Comparison of ENCODE assay signal across 8 mouse cellular contexts in genomic region chr8:46741991-46742690, GRCm38 (mm10). TPM values are rescaled to one million over a fixed set of nuclear protein-coding genes. Genes with fewer than 3 reads are reported as not detected.
DNase-seq lines count a peak whose midpoint lies in the region; ATAC-seq and TF ChIP-seq lines count a peak whose summit lies in the region.

No protein-coding gene starts in this region.

- H3K4me3 ChIP-seq in layer of hippocampus, adult 2 months: peak overlapping the region; percentile 78
- peak overlapping the region; percentile 89 for H3K4me3 ChIP-seq in embryonic facial prominence, embryonic 12.5 days
- H3K4me3 ChIP-seq in intestine, embryonic 16.5 days (ENCODE audit: low read length): peak overlapping the region; percentile 93
- H3K4me3 ChIP-seq in neural tube, embryonic 14.5 days (ENCODE audit: low read depth, low read length): peak overlapping the region; percentile 86

- no peak for ATAC-seq in embryonic facial prominence, embryonic 12.5 days (ENCODE audit: insufficient number of reproducible peaks, insufficient read depth, low FRiP score, low TSS enrichment)
- ATAC-seq in intestine, embryonic 16.5 days: no peak
- no peak for ATAC-seq in neural tube, embryonic 14.5 days (ENCODE audit: low read depth)

- no peaks in the 10 kb centered on the region for H3K27me3 ChIP-seq in embryonic facial prominence, embryonic 12.5 days
- no peaks in the 10 kb centered on the region for H3K27me3 ChIP-seq in intestine, embryonic 16.5 days (replicated peaks; ENCODE audit: control insufficient read depth, insufficient read depth, low read length)
- H3K27me3 ChIP-seq in neural tube, embryonic 14.5 days (ENCODE audit: control insufficient read depth, insufficient read depth, low read length): no peaks in the 10 kb centered on the region

- WGBS in embryonic facial prominence, embryonic 12.5 days: 69% methylated on average over 8 of the region's 8 CpGs
- WGBS in intestine, embryonic 16.5 days: 26% methylated on average over 8 of the region's 8 CpGs
- WGBS in neural tube, embryonic 14.5 days: 31% methylated on average over 8 of the region's 8 CpGs

- intact Hi-C loops in gastrocnemius, postnatal 36 days (cut with DNase I): loop anchor here (5.0 kb wide), 2 partner anchors 50 to 100 kb away; no protein-coding TSS in a partner anchor

- H3K9ac ChIP-seq in embryonic facial prominence, embryonic 12.5 days: peak overlapping the region; percentile 97; the same call in 1 of the 2 replicates
- peak overlapping the region; percentile 99 for H3K9ac ChIP-seq in intestine, embryonic 16.5 days (ENCODE audit: low read depth, low read length)
- H3K9ac ChIP-seq in neural tube, embryonic 14.5 days (replicated peaks; ENCODE audit: low read depth, low read length): peak overlapping the region; percentile 99; the same call in 1 of the 2 replicates

- no peak for TF ChIP-seq CTCF in layer of hippocampus, adult 2 months (conservative IDR thresholded peaks at IDR 0.05)

- DNase-seq in layer of hippocampus, adult 2 months (ENCODE audit: low spot score in 2 of 2): no peak
- no peak for DNase-seq in layer of hippocampus, adult 8-10 months (ENCODE audit: low spot score in 2 of 2)
- DNase-seq in cerebellum, postnatal 14 days: no peak
- DNase-seq in gastrocnemius, postnatal 36 days: no peak
- no peak for DNase-seq in thymus, postnatal 10 days (ENCODE audit: low spot score in 2 of 2)

- H3K4me1 ChIP-seq in embryonic facial prominence, embryonic 12.5 days: peaks cover 17% of the 10 kb centered on the region; the same call in 1 of the 2 replicates
- peaks cover 30% of the 10 kb centered on the region for H3K4me1 ChIP-seq in intestine, embryonic 16.5 days (ENCODE audit: control insufficient read depth, insufficient read depth, low read length)
- peaks cover 5% of the 10 kb centered on the region for H3K4me1 ChIP-seq in neural tube, embryonic 14.5 days (ENCODE audit: control insufficient read depth, insufficient read depth, low read length)

- peak overlapping the region; percentile 78 for H3K4me2 ChIP-seq in embryonic facial prominence, embryonic 12.5 days (replicated peaks)
- H3K4me2 ChIP-seq in intestine, embryonic 16.5 days (ENCODE audit: low read depth, low read length): peak overlapping the region; percentile 77
- peak overlapping the region; percentile 84 for H3K4me2 ChIP-seq in neural tube, embryonic 14.5 days (ENCODE audit: low read depth, low read length)

- peak overlapping the region; percentile 98 for H3K27ac ChIP-seq in layer of hippocampus, adult 2 months
- no peak overlapping the region for H3K27ac ChIP-seq in embryonic facial prominence, embryonic 12.5 days
- peak overlapping the region; percentile 96 for H3K27ac ChIP-seq in intestine, embryonic 16.5 days (ENCODE audit: low read length)
- peak overlapping the region; percentile 88; the same call in 1 of the 2 replicates for H3K27ac ChIP-seq in neural tube, embryonic 14.5 days (ENCODE audit: low read depth, low read length)

- H3K9me3 ChIP-seq in embryonic facial prominence, embryonic 12.5 days: no peaks in the 10 kb centered on the region
- H3K9me3 ChIP-seq in intestine, embryonic 16.5 days (ENCODE audit: control insufficient read depth, low read length): no peaks in the 10 kb centered on the region
- H3K9me3 ChIP-seq in neural tube, embryonic 14.5 days (ENCODE audit: control insufficient read depth, low read length): no peaks in the 10 kb centered on the region

- H3K36me3 ChIP-seq in embryonic facial prominence, embryonic 12.5 days: no peaks in the 10 kb centered on the region
- no peaks in the 10 kb centered on the region for H3K36me3 ChIP-seq in intestine, embryonic 16.5 days (ENCODE audit: control insufficient read depth, insufficient read depth, low read length)
- H3K36me3 ChIP-seq in neural tube, embryonic 14.5 days (ENCODE audit: control insufficient read depth, insufficient read depth, low read length): no peaks in the 10 kb centered on the region

RNA-seq across cellular contexts. Expression of gene Irf2, which starts 2.6 kb away (rescaled TPM):
- total RNA-seq in layer of hippocampus, adult 2 months (2021): 10 to 100 TPM; 54.6 to 62.0 TPM
- total RNA-seq in layer of hippocampus, adult 8-10 months (2022): 10 to 100 TPM; 50.8 to 60.3 (median 54.0) TPM
- polyA plus RNA-seq in embryonic facial prominence, embryonic 12.5 days (2016; fragmentation: Nextera tagmentation; extraction: Ambion mirVana): 14.7 and 18.4 TPM in 2 replicates
- polyA plus RNA-seq in intestine, embryonic 16.5 days (2015; fragmentation: Nextera tagmentation; extraction: Ambion mirVana): 23.4 and 29.0 TPM in 2 replicates
- polyA plus RNA-seq in neural tube, embryonic 14.5 days (2014; fragmentation: Nextera tagmentation; extraction: Ambion mirVana): 8.9 and 10.6 TPM in 2 replicates
- 10 to 100 TPM; 27.3 to 36.0 TPM for total RNA-seq in gastrocnemius, postnatal 36 days (2021)
